Mouse (Mus musculus) lung, embryonic 16.5 days (tissue): ENCODE data around the gene Iffo1. TPM values are rescaled to one million over a fixed set of nuclear protein-coding genes. Genes with fewer than 3 reads are reported as not detected.

Experiments
- ATAC-seq: fragments of 200-750 bp; cut with Nextera tagmentation; 2 replicates; pipeline ENCODE4 v1.8.0; 2017; ENCODE audit warnings: low read depth, mild to moderate bottlenecking, moderate library complexity
- H3K27ac ChIP-seq: fragments of 300-500 bp; sonication (generic); 2 replicates; pipeline ENCODE4 v1.5.1; 2014; ENCODE audit warnings: mild to moderate bottlenecking, control low read depth, low read length
- H3K27me3 ChIP-seq: fragments of 300-500 bp; sonication (generic); 2 replicates; pipeline ENCODE4 v1.6.1; 2014; ENCODE audit warnings: low read depth, low read length, mixed read lengths; ENCODE audit not compliant: control insufficient read depth, insufficient read depth
- H3K36me3 ChIP-seq: fragments of 300-500 bp; sonication (generic); 2 replicates; pipeline ENCODE4 v1.6.1; 2014; ENCODE audit warnings: low read length; ENCODE audit not compliant: control insufficient read depth, insufficient read depth
- H3K4me1 ChIP-seq: fragments of 300-500 bp; sonication (generic); replicated peaks from 2 replicates; pipeline ENCODE4 v1.6.1; 2014; ENCODE audit warnings: low read length, mixed read lengths; ENCODE audit not compliant: control insufficient read depth, insufficient read depth
- H3K4me2 ChIP-seq: fragments of 300-500 bp; sonication (generic); 2 replicates; pipeline ENCODE4 v1.6.1; 2014; ENCODE audit warnings: low read depth, low read length, control low read depth
- H3K4me3 ChIP-seq: fragments of 300-500 bp; sonication (generic); 2 replicates; pipeline ENCODE4 v1.5.1; 2014; ENCODE audit warnings: mild to moderate bottlenecking, low read length, control low read depth
- H3K9ac ChIP-seq: fragments of 300-500 bp; sonication (generic); 2 replicates; pipeline ENCODE4 v1.6.1; 2014; ENCODE audit warnings: low read length, control low read depth
- H3K9me3 ChIP-seq: fragments of 300-500 bp; sonication (generic); 2 replicates; pipeline ENCODE4 v1.6.1; 2016; ENCODE audit warnings: low read length; ENCODE audit not compliant: control insufficient read depth
- WGBS: fragments of 180-500 bp; shearing (Covaris S2); extraction: QIAGEN DNeasy Blood & Tissue Kit; methylation state at CpG from one replicate; pipeline ENCODE4 v1.1.7; 2014; 5-methylcytosine and 5-hydroxymethylcytosine counted together
- polyA plus RNA-seq: library from polyadenylated mRNA; unstranded; fragments of >200 nt; fragmentation: Nextera tagmentation; extraction: Ambion mirVana; gene quantifications from 2 replicates; pipeline ENCODE4 v1.2.1, GENCODE M21; 2015

The Iffo1 gene
- polyA plus RNA-seq, 1 experiment from 2014 or later = 5.5 TPM

- H3K27me3 ChIP-seq = no peaks in the 10 kb centered on the region
- no peak overlapping the region for H3K4me3 ChIP-seq
- H3K4me2 ChIP-seq = no peak overlapping the region
- H3K27ac ChIP-seq = no peak overlapping the region
- peaks cover 12% of the 10 kb centered on the region for H3K4me1 ChIP-seq
- H3K9me3 ChIP-seq = no peaks in the 10 kb centered on the region
- H3K9ac ChIP-seq = no peak overlapping the region
- peaks cover 81% of the 10 kb centered on the region for H3K36me3 ChIP-seq
- no peak; the same call in 1 of the 2 replicates for ATAC-seq
- 81% methylated on average over 4 of the region's 4 CpGs for WGBS
Measured at GRCm38 (mm10) chr6:125104223-125104622, 40.8 kb upstream of the Iffo1 start.

DNA sequence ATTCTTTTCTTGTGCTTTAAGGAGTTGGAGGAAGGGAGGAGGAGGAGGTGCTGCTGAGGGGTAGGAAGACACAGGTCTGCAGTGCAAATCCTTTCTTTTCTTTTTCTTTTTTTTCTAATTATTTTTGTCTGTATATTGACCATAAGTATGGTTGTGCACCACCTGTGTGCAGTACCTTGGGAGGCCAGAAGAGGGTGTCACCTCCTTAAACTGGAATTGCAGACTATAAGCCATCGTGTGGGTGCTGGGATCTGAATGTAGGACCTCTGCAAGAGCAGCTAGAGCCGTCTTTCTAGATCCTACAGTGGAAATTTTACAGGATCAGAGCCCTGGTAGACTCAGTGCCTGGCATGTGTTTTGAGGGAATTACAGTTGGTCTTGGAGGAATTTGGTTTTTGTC, 37.3 kb upstream of the Iffo1 start:
- Histone ChIP-seq H3K4me1 (no peaks in the 10 kb centered on the region), H3K4me3 (no peak overlapping the region), H3K9ac (no peak overlapping the region), H3K36me3 (peaks cover 91% of the 10 kb centered on the region), H3K27me3 (no peaks in the 10 kb centered on the region), H3K9me3 (no peaks in the 10 kb centered on the region), H3K4me2 (no peak overlapping the region), H3K27ac (no peak overlapping the region)
- WGBS = 97% methylated on average over 2 of the region's 2 CpGs
- ATAC-seq = no peak

DNA sequence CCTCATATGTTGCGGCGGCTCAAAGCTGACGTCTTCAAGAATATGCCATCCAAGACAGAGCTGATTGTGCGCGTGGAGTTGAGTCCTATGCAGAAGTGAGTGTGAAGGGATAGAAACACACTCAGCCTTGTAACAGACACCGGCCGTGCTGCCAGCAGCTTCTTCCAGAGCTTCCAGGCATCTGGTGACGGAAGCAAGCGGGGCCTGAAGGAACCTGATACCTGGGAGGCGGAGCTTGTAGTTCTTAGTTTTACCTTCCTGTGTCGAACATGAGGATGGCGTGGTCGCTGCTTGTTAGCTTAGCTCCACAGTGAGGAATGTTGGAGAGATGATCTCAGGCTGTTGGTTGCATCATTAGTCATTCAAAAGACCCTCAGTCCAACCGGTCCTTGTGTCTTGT, 35.7 kb upstream of the Iffo1 start:
- Histone ChIP-seq H3K27ac (no peak overlapping the region), H3K9ac (no peak overlapping the region), H3K9me3 (no peaks in the 10 kb centered on the region), H3K27me3 (no peaks in the 10 kb centered on the region), H3K36me3 (peaks cover 97% of the 10 kb centered on the region), H3K4me2 (no peak overlapping the region), H3K4me3 (no peak overlapping the region), H3K4me1 (no peaks in the 10 kb centered on the region)
- 79% methylated on average over 14 of the region's 14 CpGs for WGBS
- ATAC-seq = no peak

- 89% methylated on average over 7 of the region's 7 CpGs for WGBS
- Histone ChIP-seq H3K9me3 (no peaks in the 10 kb centered on the region), H3K4me3 (no peak overlapping the region), H3K4me2 (no peak overlapping the region), H3K4me1 (no peaks in the 10 kb centered on the region), H3K27ac (no peak overlapping the region), H3K36me3 (peaks cover 89% of the 10 kb centered on the region), H3K9ac (no peak overlapping the region), H3K27me3 (no peaks in the 10 kb centered on the region)
- no peak for ATAC-seq
Measured at GRCm38 (mm10) chr6:125110927-125111326, 34.1 kb upstream of the Iffo1 start.

DNA sequence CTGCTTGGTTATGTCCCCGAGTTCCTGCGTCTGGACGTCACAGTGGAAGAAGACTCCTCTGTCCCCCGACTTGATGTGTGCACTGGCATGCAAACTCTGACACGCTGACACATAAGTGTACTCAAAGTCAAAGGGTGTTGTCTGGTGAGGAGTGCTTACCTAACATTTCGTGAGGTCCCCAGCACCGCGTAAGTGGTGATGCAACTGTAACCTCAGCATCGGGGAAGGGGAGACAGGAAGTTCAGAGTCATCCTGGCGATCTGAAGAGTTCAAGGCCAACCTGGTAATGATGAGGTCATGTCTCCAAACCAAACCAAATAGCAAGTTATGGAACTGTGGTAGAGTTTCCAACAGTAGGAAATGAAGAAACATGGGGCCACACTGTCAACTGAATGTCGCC, 32.5 kb upstream of the Iffo1 start:
- Histone ChIP-seq H3K4me2 (no peak overlapping the region), H3K27me3 (no peaks in the 10 kb centered on the region), H3K9me3 (no peaks in the 10 kb centered on the region), H3K9ac (no peak overlapping the region), H3K4me1 (no peaks in the 10 kb centered on the region), H3K4me3 (no peak overlapping the region), H3K36me3 (peaks cover 86% of the 10 kb centered on the region), H3K27ac (no peak overlapping the region)
- WGBS = 90% methylated on average over 11 of the region's 11 CpGs
- ATAC-seq = no peak

DNA sequence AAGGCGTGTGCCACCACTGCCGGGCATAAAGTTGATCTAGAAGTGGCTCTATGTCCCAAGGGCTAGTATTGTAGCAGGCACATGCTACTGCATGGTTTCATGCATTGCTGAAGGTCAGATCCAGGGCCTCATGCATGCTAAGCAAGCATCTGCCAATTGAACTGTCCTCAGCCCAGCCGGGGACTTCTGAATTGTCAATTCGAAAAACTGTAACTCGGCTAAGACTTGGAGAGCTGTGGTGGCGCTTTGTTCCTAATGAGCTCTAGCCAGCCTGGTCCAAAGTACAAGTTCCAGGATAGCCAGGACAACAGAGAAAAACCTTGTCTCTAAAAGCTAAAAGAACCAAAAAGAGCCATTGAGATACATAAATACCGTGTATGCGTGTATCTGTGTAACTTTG, 25.7 kb upstream of the Iffo1 start:
- H3K27ac ChIP-seq = no peak overlapping the region
- H3K9me3 ChIP-seq = no peaks in the 10 kb centered on the region
- H3K4me3 ChIP-seq = no peak overlapping the region
- H3K4me2 ChIP-seq = no peak overlapping the region
- WGBS = 93% methylated on average over 8 of the region's 8 CpGs
- peaks cover 83% of the 10 kb centered on the region for H3K36me3 ChIP-seq
- H3K9ac ChIP-seq = no peak overlapping the region
- no peak for ATAC-seq
- H3K4me1 ChIP-seq = no peaks in the 10 kb centered on the region
- no peaks in the 10 kb centered on the region for H3K27me3 ChIP-seq

DNA sequence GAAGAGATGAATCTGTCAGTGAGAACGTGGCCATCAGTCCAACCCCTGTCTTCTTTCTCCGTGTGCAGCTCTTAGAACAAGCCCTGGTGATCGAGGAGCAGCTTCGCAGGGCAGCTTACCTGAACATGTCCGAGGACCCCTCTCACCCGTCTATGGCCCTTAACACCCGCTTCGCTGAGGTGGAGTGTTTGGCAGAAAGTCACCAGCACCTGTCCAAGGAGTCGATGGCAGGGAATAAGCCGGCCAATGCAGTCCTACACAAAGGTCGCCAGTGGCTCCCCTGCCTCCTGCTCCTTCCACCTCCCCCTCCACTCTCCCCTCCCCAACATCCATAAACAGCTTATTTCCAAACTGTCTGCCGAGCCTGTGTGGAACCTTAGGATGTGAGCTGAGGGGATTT, 16.3 kb upstream of the Iffo1 start:
- H3K9me3 ChIP-seq = no peaks in the 10 kb centered on the region
- no peak overlapping the region for H3K27ac ChIP-seq
- no peak for ATAC-seq
- peaks cover 56% of the 10 kb centered on the region for H3K36me3 ChIP-seq
- WGBS = 84% methylated on average over 12 of the region's 12 CpGs
- peaks cover 5% of the 10 kb centered on the region; the same call in 1 of the 2 replicates for H3K4me1 ChIP-seq
- H3K27me3 ChIP-seq = no peaks in the 10 kb centered on the region
- H3K4me3 ChIP-seq = no peak overlapping the region
- H3K4me2 ChIP-seq = no peak overlapping the region
- no peak overlapping the region for H3K9ac ChIP-seq

GRCm38 (mm10) chr6:125129710-125130402, 15.2 kb upstream of the Iffo1 start:
- Histone ChIP-seq H3K9me3 (no peaks in the 10 kb centered on the region), H3K36me3 (peaks cover 55% of the 10 kb centered on the region), H3K27ac (no peak overlapping the region), H3K9ac (no peak overlapping the region), H3K4me1 (peaks cover 5% of the 10 kb centered on the region; the same call in 1 of the 2 replicates), H3K27me3 (no peaks in the 10 kb centered on the region), H3K4me2 (no peak overlapping the region), H3K4me3 (no peak overlapping the region)
- WGBS = 85% methylated on average over 19 of the region's 20 CpGs
- no peak for ATAC-seq

DNA sequence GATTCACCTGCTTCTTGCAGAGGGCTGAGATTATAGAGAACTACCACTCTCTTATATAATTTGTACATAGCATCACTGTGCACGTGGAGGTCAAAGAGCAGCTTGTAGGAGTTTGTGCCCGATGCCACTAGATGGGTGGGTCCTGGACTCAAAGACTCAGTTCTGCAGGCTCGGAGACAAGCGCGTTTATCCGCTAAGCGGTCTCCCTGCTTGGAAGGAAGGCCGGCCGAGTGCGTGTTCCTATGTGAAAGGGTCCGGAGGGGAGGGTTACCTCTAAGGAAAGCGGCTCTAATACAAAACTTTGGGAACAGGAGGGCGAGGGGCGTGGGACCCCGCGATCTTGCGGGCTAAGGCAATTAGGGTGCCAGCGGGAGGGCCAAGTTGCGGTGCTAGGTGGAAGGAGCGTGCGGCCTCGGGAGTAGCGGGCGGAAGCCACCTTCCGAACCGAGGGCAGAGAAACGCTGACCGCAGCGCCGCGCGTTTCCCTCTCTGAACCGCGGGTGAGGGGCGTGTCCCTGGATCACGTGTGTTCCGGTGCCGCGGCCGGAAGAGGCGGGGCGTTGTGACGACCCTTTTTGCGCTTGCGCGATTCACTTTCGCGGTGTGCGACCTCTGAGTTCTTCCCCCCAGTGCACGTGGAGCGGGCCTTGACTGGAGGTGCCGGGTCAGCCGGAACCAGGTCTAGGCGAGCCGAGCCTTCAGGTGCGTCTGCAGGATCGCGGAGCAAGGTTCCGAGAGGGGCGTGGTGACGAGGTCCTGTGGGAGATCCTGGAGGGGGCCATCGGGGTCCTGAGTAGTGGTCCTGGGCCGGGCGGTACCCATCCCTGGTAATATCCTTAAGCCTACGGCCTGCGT, 13.5 kb upstream of the Iffo1 start, which contains the start of gene Nop2:
Nop2 (plus strand) TSS at position 608 of the 855 bp plus-strand sequence.
- ATAC-seq = peak; percentile 96
- under 1% methylated on average over 66 of the region's 66 CpGs for WGBS
- peak within 1 kb of the TSS; percentile 77 for H3K4me3 ChIP-seq
- peak within 1 kb of the TSS; percentile 91 for H3K27ac ChIP-seq
- H3K9me3 ChIP-seq = no peaks in the 10 kb centered on the region
- H3K4me1 ChIP-seq = peaks cover 5% of the 10 kb centered on the region; the same call in 1 of the 2 replicates
- peak within 1 kb of the TSS; percentile 88 for H3K9ac ChIP-seq
- H3K4me2 ChIP-seq = peak within 1 kb of the TSS; percentile 72
- H3K36me3 ChIP-seq = peaks cover 56% of the 10 kb centered on the region
- no peaks in the 10 kb centered on the region for H3K27me3 ChIP-seq
